20 mouse cellular contexts compared by ENCODE assay signal in the genomic region with DNA sequence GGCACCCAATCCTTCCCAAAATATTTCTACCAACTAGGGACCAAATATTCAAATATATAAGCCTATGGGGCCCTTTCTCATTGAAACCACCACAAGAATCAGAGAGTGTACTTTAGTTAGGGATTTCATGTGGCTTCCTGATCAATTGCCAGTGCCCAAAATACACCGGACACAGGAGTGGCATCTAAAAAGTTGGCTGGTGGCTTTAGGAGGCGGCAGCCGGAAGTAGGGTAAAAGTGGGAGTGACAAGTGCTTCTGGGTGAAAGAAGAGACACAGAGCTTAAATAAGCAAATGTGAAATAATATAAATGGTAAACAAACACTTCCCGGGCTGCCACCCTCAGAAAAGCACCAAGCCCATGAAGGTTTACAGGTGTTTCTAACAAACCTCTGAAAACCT.
"Had no signal": no experiment of that assay in that cellular context is flagged by ENCODE, and none has a peak within 500 bp of the region (broad histone marks: within the 10 kb centered on the region; RNA-seq: fewer than 3 reads in every experiment).

No protein-coding gene starts in this region.

- H3K9me3 ChIP-seq: kidney, embryonic 15.5 days; limb, embryonic 10.5 days; limb, embryonic 13.5 days; liver, embryonic 12.5 days; liver, embryonic 15.5 days; lung, embryonic 15.5 days; megakaryocyte, embryonic 14.5 days; midbrain, embryonic 10.5 days; midbrain, embryonic 13.5 days had no signal

- H3K9ac ChIP-seq: kidney, embryonic 15.5 days; limb, embryonic 13.5 days; liver, embryonic 12.5 days; liver, embryonic 15.5 days; lung, embryonic 15.5 days; midbrain, embryonic 13.5 days had no signal

- H3K36me3 ChIP-seq: kidney, embryonic 15.5 days; limb, embryonic 10.5 days; limb, embryonic 13.5 days; liver, embryonic 12.5 days; liver, embryonic 15.5 days; lung, embryonic 15.5 days; midbrain, embryonic 10.5 days; midbrain, embryonic 13.5 days had no signal

- H3K4me2 ChIP-seq: kidney, embryonic 15.5 days; limb, embryonic 13.5 days; liver, embryonic 12.5 days; liver, embryonic 15.5 days; lung, embryonic 15.5 days; midbrain, embryonic 13.5 days had no signal

- ATAC-seq: liver, embryonic 12.5 days; midbrain, embryonic 13.5 days; midbrain, embryonic 16.5 days had no signal

- H3K27me3 ChIP-seq: kidney, embryonic 15.5 days; limb, embryonic 13.5 days; liver, embryonic 12.5 days; liver, embryonic 15.5 days; lung, embryonic 15.5 days; megakaryocyte, embryonic 14.5 days; midbrain, embryonic 13.5 days had no signal

- DNase-seq: kidney, postnatal 10 days; kidney, postnatal 36 days; layer of hippocampus, postnatal 36 days; liver; lung, adult 18-20 months; lung, postnatal 10 days; lung, postnatal 36 days; thymus, adult 18-20 months; thymus, postnatal 36 days had no signal

- H3K4me3 ChIP-seq: kidney, embryonic 15.5 days; limb, embryonic 10.5 days; limb, embryonic 13.5 days; liver, embryonic 12.5 days; liver, embryonic 15.5 days; lung, embryonic 15.5 days; megakaryocyte, embryonic 14.5 days; midbrain, embryonic 10.5 days; midbrain, embryonic 13.5 days; myocyte had no signal

- H3K27ac ChIP-seq: limb, embryonic 10.5 days; limb, embryonic 13.5 days; liver, embryonic 12.5 days; lung, embryonic 15.5 days; midbrain, embryonic 10.5 days; midbrain, embryonic 13.5 days had no signal
